Mouse (Mus musculus) ovary, postnatal 10 days (tissue): ENCODE data around the gene Srp54b.
"Not testable (repeated sequence)": the region's sequence is repeated elsewhere in the genome, so short reads cannot be mapped to it uniquely, and the experiment has no call there.

Source experiments
- DNase-seq: peaks from one replicate; pipeline ENCODE4 v3.0.0; 2022; ENCODE audit warnings: low spot score

Gene Srp54b

DNA sequence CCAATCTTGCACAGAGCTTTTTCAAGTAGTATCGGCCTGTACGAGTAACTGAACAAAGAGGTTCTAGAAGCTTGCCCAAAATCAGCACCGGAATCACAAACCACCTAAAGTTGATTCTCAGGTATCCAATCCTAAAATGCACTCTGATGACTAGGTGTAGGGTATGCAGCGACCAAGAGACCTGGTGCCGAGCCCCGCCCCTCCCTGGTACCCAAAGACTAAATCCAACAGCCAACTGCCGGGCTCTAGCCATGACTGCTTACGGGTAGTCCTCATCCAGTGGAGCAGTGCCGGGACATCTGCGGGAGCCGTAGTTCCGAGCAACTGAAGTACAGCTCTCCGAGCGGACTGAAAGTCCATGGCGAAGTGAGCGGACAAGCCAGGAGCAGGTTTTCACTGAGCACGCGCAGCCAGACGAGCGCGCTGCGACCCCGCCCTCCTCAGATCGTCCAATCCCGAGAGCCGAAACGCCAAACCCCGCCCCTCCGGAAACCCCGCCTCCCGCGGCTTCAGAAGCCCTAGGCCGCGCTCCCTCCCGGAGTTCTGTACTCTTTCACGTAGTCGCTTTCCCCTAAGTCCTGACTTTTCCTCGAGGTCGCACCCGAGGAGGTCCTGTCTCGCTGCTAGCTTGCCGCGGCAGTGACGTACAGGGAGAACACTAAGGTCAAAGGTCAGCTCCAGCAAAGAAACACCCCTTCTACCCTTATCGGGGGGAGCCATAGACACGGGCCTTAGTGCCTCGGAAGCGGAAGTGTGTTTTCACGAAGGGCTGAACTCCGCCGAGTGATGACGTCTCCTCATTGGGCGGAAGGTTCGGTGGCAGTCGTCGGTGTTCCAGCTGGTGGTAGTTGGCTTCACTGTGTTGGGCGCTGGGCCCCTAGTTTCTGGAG is at the start of gene Srp54b:
Gene Srp54b (plus strand): TSS at position 546 of the 890 bp plus-strand sequence.
- DNase-seq = not testable (repeated sequence)

DNA sequence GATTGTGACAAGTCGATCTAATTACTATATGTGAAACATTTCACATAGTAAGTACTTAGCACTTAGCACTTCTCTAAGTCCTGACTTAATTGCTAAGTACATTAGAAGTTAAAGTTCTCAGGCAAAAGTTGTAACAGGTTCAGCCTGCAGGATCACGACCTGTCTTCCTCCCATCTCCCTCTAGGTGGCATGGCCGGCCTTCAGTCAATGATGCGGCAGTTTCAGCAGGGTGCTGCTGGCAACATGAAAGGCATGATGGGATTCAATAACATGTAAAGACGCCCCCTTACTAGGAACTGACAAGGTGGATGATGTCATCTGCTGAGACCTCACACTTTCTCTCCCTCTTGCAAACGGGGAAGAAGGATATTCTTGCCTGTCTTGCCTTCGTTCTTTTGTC is 42.3 kb upstream of the Srp54b start:
- DNase-seq = not testable (repeated sequence)

DNA sequence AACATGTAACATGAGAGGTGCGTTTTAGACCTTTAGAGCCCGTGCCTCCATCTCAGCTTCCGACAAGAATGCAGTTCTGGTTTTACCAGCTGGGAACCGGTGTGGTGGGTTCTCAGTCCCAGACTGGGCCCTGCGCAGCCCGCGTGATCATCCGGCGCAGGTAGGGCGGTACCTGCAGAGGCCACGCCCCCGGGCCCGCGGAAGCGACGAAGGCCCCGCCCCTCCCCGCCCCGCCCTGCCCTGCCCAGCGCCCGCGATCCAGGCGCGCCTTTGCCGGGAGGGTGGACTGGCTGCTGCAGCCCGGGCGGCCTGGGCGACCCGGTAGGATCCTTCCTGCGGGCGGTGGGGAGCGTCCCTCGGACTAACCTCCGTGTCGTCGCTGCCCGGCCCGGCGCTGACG is 30.7 kb upstream of the Srp54b start, which contains the start of gene Fam177a:
Gene Fam177a (plus strand): TSS at position 228 of the 400 bp plus-strand sequence.
- DNase-seq = not testable (repeated sequence)

DNA sequence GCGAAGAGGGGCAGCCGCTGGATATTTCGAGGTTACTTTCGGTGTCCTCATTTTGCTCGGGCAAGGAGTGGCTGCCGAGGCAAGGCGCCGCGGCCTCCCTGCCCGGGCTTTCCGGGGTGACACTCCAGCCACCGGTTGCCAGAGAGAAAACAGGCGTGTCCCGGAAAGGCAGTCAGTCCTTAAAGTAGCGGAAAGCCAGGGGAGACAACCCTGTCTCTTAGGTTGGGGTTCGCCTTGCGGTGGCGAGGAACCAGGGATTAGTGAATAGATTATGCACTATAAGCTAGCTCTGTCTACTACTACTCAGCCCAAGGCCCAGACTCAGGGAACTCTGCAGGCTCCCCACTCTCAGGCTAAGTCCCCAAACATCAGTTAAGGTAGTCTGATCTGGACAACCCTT is 30.2 kb upstream of the Srp54b start:
- DNase-seq = not testable (repeated sequence)

DNA sequence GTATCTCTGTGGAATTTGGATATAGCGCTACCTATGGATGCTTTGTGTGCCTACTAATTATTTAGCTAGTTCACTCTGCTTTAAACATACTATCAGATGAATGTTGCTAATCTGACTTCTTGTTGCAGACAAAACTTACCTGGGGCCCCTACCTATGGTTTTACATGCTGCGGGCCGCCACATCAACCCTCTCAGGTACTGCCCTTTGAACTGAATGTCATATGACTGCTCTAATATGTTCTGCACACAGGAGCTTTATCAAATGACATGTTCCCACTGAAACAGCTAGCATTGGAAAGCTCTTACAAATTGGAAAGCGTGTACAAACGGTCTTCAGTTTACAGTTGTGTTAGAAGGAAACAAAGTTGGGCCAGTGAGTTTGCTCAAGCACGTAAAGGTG is 19.4 kb upstream of the Srp54b start:
- DNase-seq = not testable (repeated sequence)

DNA sequence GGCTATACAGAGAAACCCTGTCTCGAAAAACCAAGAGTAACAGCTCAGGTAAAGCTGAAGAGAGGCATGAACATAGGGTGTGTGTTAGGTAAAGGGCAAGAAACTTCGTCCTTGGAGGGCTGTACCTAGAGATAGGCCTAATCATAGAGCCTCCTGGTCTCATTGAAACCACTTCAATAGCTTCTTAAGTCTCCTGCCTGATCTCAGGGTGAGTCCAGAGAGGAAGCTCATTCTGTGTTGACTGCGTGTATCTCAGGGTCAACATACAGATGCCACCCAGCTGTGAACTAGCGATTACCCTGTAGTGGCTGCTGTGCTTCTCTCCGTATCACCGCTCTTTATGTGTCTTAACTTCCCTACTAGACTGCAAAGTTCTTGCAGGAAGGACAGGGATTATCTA is 17.0 kb upstream of the Srp54b start:
- DNase-seq = not testable (repeated sequence)

DNA sequence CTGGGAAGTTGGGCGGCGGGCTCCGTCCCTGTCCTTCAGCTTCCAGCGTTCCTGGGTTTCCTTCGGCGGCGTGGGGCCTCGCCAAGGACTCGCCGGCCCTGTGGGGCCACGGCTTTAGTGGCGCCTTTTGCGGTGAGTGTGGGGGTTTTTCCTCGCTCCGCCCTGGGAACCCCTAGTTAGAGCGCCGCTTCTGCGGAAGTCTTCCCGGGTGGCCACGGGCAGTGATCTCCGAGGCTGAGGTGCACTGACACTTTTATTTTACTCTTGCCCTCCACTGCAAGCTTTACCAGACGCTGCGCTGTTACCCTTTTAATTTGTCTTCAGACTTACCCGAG is 512 bp downstream of the Srp54b start:
- DNase-seq = not testable (repeated sequence)

DNA sequence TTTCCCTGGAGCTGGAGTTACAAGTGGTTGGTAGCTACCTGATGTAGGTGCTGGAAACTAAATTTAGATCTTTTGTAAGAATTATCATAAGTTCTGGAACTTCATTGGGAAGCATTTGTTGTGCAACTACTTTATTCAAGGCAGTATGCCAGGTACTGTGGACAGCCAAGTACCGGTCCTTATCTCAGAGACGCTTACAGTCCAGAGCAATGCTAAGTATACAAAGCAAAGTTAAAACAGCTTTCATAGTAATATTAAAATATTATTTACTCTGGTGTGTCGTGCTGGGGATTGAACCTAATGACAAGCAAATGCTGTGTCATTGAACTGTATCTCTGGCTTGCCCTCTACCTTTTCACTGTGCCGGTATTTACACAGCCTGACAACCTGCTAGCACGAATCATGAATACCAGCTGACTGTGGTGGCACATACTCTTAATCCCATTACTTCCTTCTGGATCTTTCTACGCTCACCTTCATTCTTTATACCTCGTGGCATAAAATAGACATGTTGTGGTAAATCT is 12.2 kb downstream of the Srp54b start:
- not testable (repeated sequence) for DNase-seq

DNA sequence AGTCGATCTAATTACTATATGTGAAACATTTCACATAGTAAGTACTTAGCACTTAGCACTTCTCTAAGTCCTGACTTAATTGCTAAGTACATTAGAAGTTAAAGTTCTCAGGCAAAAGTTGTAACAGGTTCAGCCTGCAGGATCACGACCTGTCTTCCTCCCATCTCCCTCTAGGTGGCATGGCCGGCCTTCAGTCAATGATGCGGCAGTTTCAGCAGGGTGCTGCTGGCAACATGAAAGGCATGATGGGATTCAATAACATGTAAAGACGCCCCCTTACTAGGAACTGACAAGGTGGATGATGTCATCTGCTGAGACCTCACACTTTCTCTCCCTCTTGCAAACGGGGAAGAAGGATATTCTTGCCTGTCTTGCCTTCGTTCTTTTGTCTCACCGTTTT is 32.8 kb downstream of the Srp54b start:
- DNase-seq = not testable (repeated sequence)

DNA sequence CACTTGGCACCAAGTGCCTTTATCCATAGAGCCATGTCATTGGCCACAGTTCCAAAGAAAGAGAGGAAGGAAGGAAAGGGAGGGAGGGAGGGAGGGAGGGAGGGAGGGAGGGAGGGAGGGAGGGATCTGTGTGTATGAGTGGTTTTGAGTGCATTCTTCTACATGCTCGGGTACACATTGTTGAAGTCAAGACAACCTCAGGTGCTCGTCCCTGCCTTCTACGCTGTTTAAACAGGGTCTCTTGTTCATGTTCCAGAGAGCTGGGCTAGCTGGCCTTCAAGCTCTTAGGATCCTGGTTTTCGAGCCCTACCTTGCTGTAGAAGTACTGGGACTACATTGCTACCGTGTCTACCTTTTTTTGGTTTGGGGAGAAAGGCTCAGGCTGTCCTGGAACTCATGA is 34.2 kb downstream of the Srp54b start:
- not testable (repeated sequence) for DNase-seq

DNA sequence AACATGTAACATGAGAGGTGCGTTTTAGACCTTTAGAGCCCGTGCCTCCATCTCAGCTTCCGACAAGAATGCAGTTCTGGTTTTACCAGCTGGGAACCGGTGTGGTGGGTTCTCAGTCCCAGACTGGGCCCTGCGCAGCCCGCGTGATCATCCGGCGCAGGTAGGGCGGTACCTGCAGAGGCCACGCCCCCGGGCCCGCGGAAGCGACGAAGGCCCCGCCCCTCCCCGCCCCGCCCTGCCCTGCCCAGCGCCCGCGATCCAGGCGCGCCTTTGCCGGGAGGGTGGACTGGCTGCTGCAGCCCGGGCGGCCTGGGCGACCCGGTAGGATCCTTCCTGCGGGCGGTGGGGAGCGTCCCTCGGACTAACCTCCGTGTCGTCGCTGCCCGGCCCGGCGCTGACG is 44.4 kb downstream of the Srp54b start, which contains the start of gene 1700047I17Rik2:
Gene 1700047I17Rik2 (plus strand): TSS at position 287 of the 400 bp plus-strand sequence.
- DNase-seq = not testable (repeated sequence)

DNA sequence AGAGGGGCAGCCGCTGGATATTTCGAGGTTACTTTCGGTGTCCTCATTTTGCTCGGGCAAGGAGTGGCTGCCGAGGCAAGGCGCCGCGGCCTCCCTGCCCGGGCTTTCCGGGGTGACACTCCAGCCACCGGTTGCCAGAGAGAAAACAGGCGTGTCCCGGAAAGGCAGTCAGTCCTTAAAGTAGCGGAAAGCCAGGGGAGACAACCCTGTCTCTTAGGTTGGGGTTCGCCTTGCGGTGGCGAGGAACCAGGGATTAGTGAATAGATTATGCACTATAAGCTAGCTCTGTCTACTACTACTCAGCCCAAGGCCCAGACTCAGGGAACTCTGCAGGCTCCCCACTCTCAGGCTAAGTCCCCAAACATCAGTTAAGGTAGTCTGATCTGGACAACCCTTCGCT is 44.9 kb downstream of the Srp54b start:
- DNase-seq = not testable (repeated sequence)

DNA sequence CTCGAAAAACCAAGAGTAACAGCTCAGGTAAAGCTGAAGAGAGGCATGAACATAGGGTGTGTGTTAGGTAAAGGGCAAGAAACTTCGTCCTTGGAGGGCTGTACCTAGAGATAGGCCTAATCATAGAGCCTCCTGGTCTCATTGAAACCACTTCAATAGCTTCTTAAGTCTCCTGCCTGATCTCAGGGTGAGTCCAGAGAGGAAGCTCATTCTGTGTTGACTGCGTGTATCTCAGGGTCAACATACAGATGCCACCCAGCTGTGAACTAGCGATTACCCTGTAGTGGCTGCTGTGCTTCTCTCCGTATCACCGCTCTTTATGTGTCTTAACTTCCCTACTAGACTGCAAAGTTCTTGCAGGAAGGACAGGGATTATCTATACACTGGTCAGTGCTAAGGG is 58.0 kb downstream of the Srp54b start:
- not testable (repeated sequence) for DNase-seq

DNA sequence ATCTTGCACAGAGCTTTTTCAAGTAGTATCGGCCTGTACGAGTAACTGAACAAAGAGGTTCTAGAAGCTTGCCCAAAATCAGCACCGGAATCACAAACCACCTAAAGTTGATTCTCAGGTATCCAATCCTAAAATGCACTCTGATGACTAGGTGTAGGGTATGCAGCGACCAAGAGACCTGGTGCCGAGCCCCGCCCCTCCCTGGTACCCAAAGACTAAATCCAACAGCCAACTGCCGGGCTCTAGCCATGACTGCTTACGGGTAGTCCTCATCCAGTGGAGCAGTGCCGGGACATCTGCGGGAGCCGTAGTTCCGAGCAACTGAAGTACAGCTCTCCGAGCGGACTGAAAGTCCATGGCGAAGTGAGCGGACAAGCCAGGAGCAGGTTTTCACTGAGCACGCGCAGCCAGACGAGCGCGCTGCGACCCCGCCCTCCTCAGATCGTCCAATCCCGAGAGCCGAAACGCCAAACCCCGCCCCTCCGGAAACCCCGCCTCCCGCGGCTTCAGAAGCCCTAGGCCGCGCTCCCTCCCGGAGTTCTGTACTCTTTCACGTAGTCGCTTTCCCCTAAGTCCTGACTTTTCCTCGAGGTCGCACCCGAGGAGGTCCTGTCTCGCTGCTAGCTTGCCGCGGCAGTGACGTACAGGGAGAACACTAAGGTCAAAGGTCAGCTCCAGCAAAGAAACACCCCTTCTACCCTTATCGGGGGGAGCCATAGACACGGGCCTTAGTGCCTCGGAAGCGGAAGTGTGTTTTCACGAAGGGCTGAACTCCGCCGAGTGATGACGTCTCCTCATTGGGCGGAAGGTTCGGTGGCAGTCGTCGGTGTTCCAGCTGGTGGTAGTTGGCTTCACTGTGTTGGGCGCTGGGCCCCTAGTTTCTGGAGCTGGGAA is 75.0 kb downstream of the Srp54b start, which contains the start of gene Srp54c:
Gene Srp54c (plus strand): TSS at position 543 of the 894 bp plus-strand sequence.
- not testable (repeated sequence) for DNase-seq

DNA sequence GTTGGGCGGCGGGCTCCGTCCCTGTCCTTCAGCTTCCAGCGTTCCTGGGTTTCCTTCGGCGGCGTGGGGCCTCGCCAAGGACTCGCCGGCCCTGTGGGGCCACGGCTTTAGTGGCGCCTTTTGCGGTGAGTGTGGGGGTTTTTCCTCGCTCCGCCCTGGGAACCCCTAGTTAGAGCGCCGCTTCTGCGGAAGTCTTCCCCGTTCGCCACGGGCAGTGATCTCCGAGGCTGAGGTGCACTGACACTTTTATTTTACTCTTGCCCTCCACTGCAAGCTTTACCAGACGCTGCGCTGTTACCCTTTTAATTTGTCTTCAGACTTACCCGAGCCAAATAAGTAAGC is 75.6 kb downstream of the Srp54b start:
- not testable (repeated sequence) for DNase-seq
